Mouse (Mus musculus) embryonic fibroblast, embryonic 13.5 days (primary cell): Measurements from ENCODE around the gene Ddx54.

Experiments
- CTCF ChIP-seq: IDR thresholded peaks from 2 replicates; pipeline ENCODE4 v1.5.1; 2011; ENCODE audit warnings: mild to moderate bottlenecking, control low read depth, low read length, moderate library complexity, borderline replicate concordance; ENCODE audit not compliant: insufficient read depth
- POLR2A ChIP-seq: IDR thresholded peaks from 2 replicates; pipeline ENCODE4 v1.6.1; 2011; ENCODE audit warnings: low read depth, mild to moderate bottlenecking, control low read depth, low read length, moderate library complexity

GRCm38 (mm10) chr5:120664888-120665287 is 52.3 kb downstream of the Ddx54 start:
- TF ChIP-seq POLR2A (no peak), CTCF (no peak)
